Mouse (Mus musculus) CH12.LX (cell line): Measurements from ENCODE around the gene Cryab. TPM values are rescaled to one million over a fixed set of nuclear protein-coding genes. Genes with fewer than 3 reads are reported as not detected.

ENCODE experiments used
- DNase-seq: peaks from one replicate; pipeline ENCODE4 v3.0.0-alpha.2; 2013; ENCODE audit errors: extremely low read depth
- H3K27ac ChIP-seq: 2 replicates; pipeline ENCODE4 v1.5.1; 2012; ENCODE audit warnings: low read depth, mild to moderate bottlenecking, control low read depth, moderate library complexity; ENCODE audit not compliant: insufficient read depth
- H3K27me3 ChIP-seq: replicated peaks from 2 replicates; pipeline ENCODE3; 2012; ENCODE audit warnings: inconsistent platforms
- H3K36me3 ChIP-seq, 2 experiments: replicated peaks in 1 of 2; 2 replicates each; pipeline versions ENCODE3 to v1.6.1; 2012; ENCODE audit warnings: inconsistent platforms in 1 of 2, low read length in 1 of 2, mild to moderate bottlenecking in 1 of 2, mixed read lengths in 1 of 2, moderate library complexity in 1 of 2; ENCODE audit not compliant: control insufficient read depth in 1 of 2, insufficient read depth in 1 of 2
- H3K4me1 ChIP-seq, 2 experiments: 2 replicates each; pipeline ENCODE4 v1.6.1; 2012; ENCODE audit warnings: inconsistent platforms in 1 of 2, moderate library complexity in 1 of 2; ENCODE audit not compliant: insufficient read depth in 2 of 2, control insufficient read depth in 1 of 2
- H3K4me2 ChIP-seq: 2 replicates; pipeline ENCODE4 v1.6.1; 2012; ENCODE audit warnings: low read depth, mild to moderate bottlenecking, control low read depth; ENCODE audit not compliant: poor library complexity, insufficient read depth, severe bottlenecking
- H3K4me3 ChIP-seq, 3 experiments: fragments of 150-350 bp in 1 of 3; sonication (generic) in 1 of 3; replicated peaks in 1 of 3; 2 replicates each; pipeline versions ENCODE3 to v1.5.1; 2011 to 2012; ENCODE audit warnings: low read depth in 2 of 3, low read length in 2 of 3, mild to moderate bottlenecking in 2 of 3, moderate library complexity in 2 of 3, control low read depth in 1 of 3, improper control_type of control experiment in 1 of 3, inconsistent platforms in 1 of 3, mixed read lengths in 1 of 3; ENCODE audit not compliant: poor library complexity in 1 of 3
- H3K79me2 ChIP-seq: replicated peaks from 2 replicates; pipeline ENCODE4 v1.6.1; 2012; ENCODE audit warnings: mild to moderate bottlenecking, moderate library complexity; ENCODE audit not compliant: control insufficient read depth, poor library complexity, insufficient read depth, severe bottlenecking; ENCODE audit errors: extremely low read depth
- H3K9ac ChIP-seq: 2 replicates; pipeline ENCODE4 v1.6.1; 2012; ENCODE audit warnings: low read depth, mild to moderate bottlenecking, control low read depth, moderate library complexity; ENCODE audit not compliant: insufficient read depth
- H3K9me3 ChIP-seq: replicated peaks from 2 replicates; pipeline ENCODE3; 2012; ENCODE audit warnings: low read length, inconsistent platforms, mixed read lengths
- CHD1 ChIP-seq: IDR thresholded peaks from 2 replicates; pipeline ENCODE4 v1.6.1; 2012; ENCODE audit warnings: low read depth, low read length, improper control_type of control experiment, inconsistent platforms
- CHD2 ChIP-seq: IDR thresholded peaks from 2 replicates; pipeline ENCODE4 v1.6.1; 2011; ENCODE audit warnings: low read length, improper control_type of control experiment
- E2F4 ChIP-seq: IDR thresholded peaks from 2 replicates; pipeline ENCODE4 v1.6.1; 2011; ENCODE audit warnings: low read depth, low read length, improper control_type of control experiment; ENCODE audit not compliant: insufficient replicate concordance
- ETS1 ChIP-seq: conservative IDR thresholded peaks from 2 replicates; pipeline ENCODE4 v1.6.1; 2012; ENCODE audit warnings: low read depth, mild to moderate bottlenecking, inconsistent platforms, low read length, improper control_type of control experiment, moderate library complexity
- HCFC1 ChIP-seq: IDR thresholded peaks from 2 replicates; pipeline ENCODE4 v1.6.1; 2012; ENCODE audit warnings: low read depth, mild to moderate bottlenecking, inconsistent platforms, low read length, improper control_type of control experiment
- IRF4 ChIP-seq: IDR thresholded peaks from 2 replicates; pipeline ENCODE4 v1.6.1; 2014; ENCODE audit warnings: low read depth, mild to moderate bottlenecking, inconsistent platforms, low read length, improper control_type of control experiment
- KAT2A ChIP-seq: IDR thresholded peaks from 2 replicates; pipeline ENCODE4 v1.6.1; 2012; ENCODE audit warnings: low read length, improper control_type of control experiment, inconsistent platforms; ENCODE audit not compliant: insufficient replicate concordance
- MAFK ChIP-seq: IDR thresholded peaks from 2 replicates; pipeline ENCODE4 v1.6.1; 2011; ENCODE audit warnings: low read length, improper control_type of control experiment; ENCODE audit not compliant: insufficient replicate concordance
- MAX ChIP-seq: IDR thresholded peaks from 2 replicates; pipeline ENCODE4 v1.6.1; 2011; ENCODE audit warnings: low read length, improper control_type of control experiment
- MAZ ChIP-seq: IDR thresholded peaks from 2 replicates; pipeline ENCODE4 v1.6.1; 2012; ENCODE audit warnings: low read depth, mild to moderate bottlenecking, inconsistent platforms, low read length, improper control_type of control experiment, moderate library complexity
- MXI1 ChIP-seq: IDR thresholded peaks from 2 replicates; pipeline ENCODE4 v1.6.1; 2011; ENCODE audit warnings: mild to moderate bottlenecking, low read depth, low read length, improper control_type of control experiment
- NELFE ChIP-seq: IDR thresholded peaks from 2 replicates; pipeline ENCODE4 v1.6.1; 2011; ENCODE audit warnings: low read depth, low read length, improper control_type of control experiment
- NRF1 ChIP-seq: IDR thresholded peaks from 2 replicates; pipeline ENCODE4 v1.6.1; 2014; ENCODE audit warnings: low read depth, mild to moderate bottlenecking, inconsistent platforms, low read length, improper control_type of control experiment, moderate library complexity
- PAX5 ChIP-seq: IDR thresholded peaks from 2 replicates; pipeline ENCODE4 v1.6.1; 2012; ENCODE audit warnings: low read length, inconsistent platforms, mixed read lengths
- POLR2A ChIP-seq: IDR thresholded peaks from 2 replicates; pipeline ENCODE4 v1.6.1; 2011; ENCODE audit warnings: low read depth, mild to moderate bottlenecking, improper control_type of control experiment, low read length
- POLR2AphosphoS2 ChIP-seq: IDR thresholded peaks from 2 replicates; pipeline ENCODE4 v1.6.1; 2011; ENCODE audit warnings: low read depth, low read length, improper control_type of control experiment
- RAD21 ChIP-seq: IDR thresholded peaks from 2 replicates; pipeline ENCODE4 v1.6.1; 2011; ENCODE audit warnings: low read depth, mild to moderate bottlenecking, low read length, improper control_type of control experiment, moderate library complexity
- RCOR1 ChIP-seq: conservative IDR thresholded peaks from 2 replicates; pipeline ENCODE4 v1.6.1; 2012; ENCODE audit warnings: low read depth, mild to moderate bottlenecking, inconsistent platforms, low read length, improper control_type of control experiment
- SIN3A ChIP-seq: IDR thresholded peaks from 2 replicates; pipeline ENCODE4 v1.6.1; 2012; ENCODE audit warnings: low read length, improper control_type of control experiment, inconsistent platforms
- SMC3 ChIP-seq: IDR thresholded peaks from 2 replicates; pipeline ENCODE4 v1.6.1; 2011; ENCODE audit warnings: low read depth, low read length, improper control_type of control experiment
- TCF12 ChIP-seq: IDR thresholded peaks from 2 replicates; pipeline ENCODE4 v1.6.1; 2014; ENCODE audit warnings: low read depth, mild to moderate bottlenecking, inconsistent platforms, low read length, improper control_type of control experiment
- UBTF ChIP-seq: IDR thresholded peaks from 2 replicates; pipeline ENCODE4 v1.6.1; 2012; ENCODE audit warnings: low read depth, mild to moderate bottlenecking, inconsistent platforms, low read length, improper control_type of control experiment, moderate library complexity
- ZC3H11A ChIP-seq: IDR thresholded peaks from 2 replicates; pipeline ENCODE4 v1.6.1; 2012; ENCODE audit warnings: low read depth, mild to moderate bottlenecking, inconsistent platforms, low read length, improper control_type of control experiment
- ZKSCAN1 ChIP-seq: IDR thresholded peaks from 2 replicates; pipeline ENCODE4 v1.6.1; 2012; ENCODE audit warnings: low read depth, inconsistent platforms, low read length, improper control_type of control experiment, borderline replicate concordance
- ZMIZ1 ChIP-seq: IDR thresholded peaks from 2 replicates; pipeline ENCODE4 v1.6.1; 2012; ENCODE audit warnings: low read depth, mild to moderate bottlenecking, inconsistent platforms, low read length, improper control_type of control experiment
- ZNF384 ChIP-seq: IDR thresholded peaks from 2 replicates; pipeline ENCODE4 v1.6.1; 2012; ENCODE audit warnings: low read depth, low read length, improper control_type of control experiment, inconsistent platforms
- dilution Hi-C: fragments of 300-500 bp; cut with MboI; formaldehyde crosslinking; loops from 2 replicates; pipeline ENCODE4 v1.14.3; 2020; ENCODE audit warnings: low sequenced_read_pairs; ENCODE audit not compliant: extremely low pct_unique_long_range_greater_than_20kb, extremely low pct_ligation_motif_present
- in situ Hi-C: fragments of 300-500 bp; cut with MboI; formaldehyde crosslinking; loops from 3 replicates; pipeline ENCODE4 v1.14.3; 2019; ENCODE audit warnings: low sequenced_read_pairs, low pct_ligation_motif_present, low pct_unique_long_range_greater_than_20kb, mixed read lengths
- polyA plus RNA-seq: library from polyadenylated mRNA; unstranded; fragments of >175 nt; gene quantifications from 2 replicates; pipeline ENCODE4 v1.2.1, GENCODE M21; 2012; ENCODE audit warnings: low read depth; ENCODE audit not compliant: insufficient read length
- total RNA-seq, 2 experiments: library from RNA; depleted of rRNA; stranded (reverse); fragments of 300-350 nt in 1 of 2; fragments of >200 nt in 1 of 2; gene quantifications; 2 replicates each; pipeline ENCODE4 v1.2.3; 2012 to 2014

Cryab gene
- total and polyA plus RNA-seq, 3 experiments = not detected

DNA sequence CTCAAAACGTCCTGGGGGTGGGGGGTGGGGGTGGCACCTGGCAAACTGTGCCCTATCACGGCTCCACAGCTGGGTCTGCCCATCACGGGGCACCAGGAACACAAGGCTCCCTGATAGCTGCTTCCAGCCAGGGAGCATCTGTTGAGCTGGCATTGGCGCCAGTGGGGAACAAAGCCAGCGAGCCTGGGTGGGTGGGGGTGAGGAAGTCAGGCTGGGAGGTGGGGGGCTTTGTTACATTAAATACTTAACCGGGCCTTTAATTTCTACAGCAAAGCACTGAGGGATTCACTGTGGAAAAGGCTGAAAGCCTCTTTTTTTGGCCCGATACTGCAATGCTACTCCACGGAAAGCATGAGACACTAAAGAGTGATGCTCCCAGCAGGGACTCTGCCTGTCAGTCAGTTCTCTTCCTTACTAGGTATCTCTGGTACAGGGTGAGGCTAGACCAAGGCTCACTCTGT is 28.6 kb upstream of the Cryab start:
- H3K9me3 ChIP-seq = no peaks in the 10 kb centered on the region
- dilution Hi-C loops (no loop called here), in situ Hi-C loops (no loop called here)
- no peak overlapping the region for H3K9ac ChIP-seq
- peaks cover 1 to 4% of the 10 kb centered on the region in 2 experiments for H3K4me1 ChIP-seq
- no peak for DNase-seq
- TF ChIP-seq ZMIZ1 (no peak), CHD1 (no peak), KAT2A (no peak), HCFC1 (no peak), RAD21 (no peak), NELFE (no peak), NRF1 (no peak), RCOR1 (no peak), TCF12 (no peak), ZNF384 (no peak), SIN3A (no peak), UBTF (no peak), ZC3H11A (no peak), MAZ (no peak), PAX5 (no peak), POLR2AphosphoS2 (no peak), CHD2 (no peak), ETS1 (no peak), POLR2A (no peak), MAX (no peak)
- no peaks in the 10 kb centered on the region for H3K79me2 ChIP-seq
- H3K36me3 ChIP-seq = no peaks in the 10 kb centered on the region
- H3K27ac ChIP-seq = no peak overlapping the region
- no peak overlapping the region for H3K4me3 ChIP-seq
- H3K27me3 ChIP-seq = no peaks in the 10 kb centered on the region
- no peak overlapping the region for H3K4me2 ChIP-seq

GRCm38 (mm10) chr9:50723406-50723805 is 27.7 kb upstream of the Cryab start:
- H3K4me2 ChIP-seq = no peak overlapping the region
- TF ChIP-seq IRF4 (no peak), E2F4 (no peak), UBTF (no peak), TCF12 (no peak), ZKSCAN1 (no peak), NRF1 (no peak), MAFK (no peak), MXI1 (no peak), SMC3 (no peak), RCOR1 (no peak)
- dilution Hi-C loops = no loop called here
- no peaks in the 10 kb centered on the region for H3K27me3 ChIP-seq
- H3K79me2 ChIP-seq = no peaks in the 10 kb centered on the region
- H3K4me1 ChIP-seq = peaks cover 0 to 7% of the 10 kb centered on the region in 2 experiments; a peak in 2 of 4 replicates
- no peak overlapping the region for H3K27ac ChIP-seq
- no peak overlapping the region for H3K9ac ChIP-seq
- no peak overlapping the region for H3K4me3 ChIP-seq
- in situ Hi-C loops = no loop called here
- no peak for DNase-seq
- no peaks in the 10 kb centered on the region for H3K9me3 ChIP-seq
- no peaks in the 10 kb centered on the region for H3K36me3 ChIP-seq
